Mouse (Mus musculus) neutrophil, adult 5-6 weeks (primary cell): ENCODE data around the gene Acox2. TPM values are rescaled to one million over a fixed set of nuclear protein-coding genes. Genes with fewer than 3 reads are reported as not detected.

Experiments
- ATAC-seq: fragments of 151-379, 151-347 bp; 2 replicates; pipeline ENCODE4 v1.8.0; 2017; ENCODE audit warnings: mild to moderate bottlenecking, moderate TSS enrichment; ENCODE audit not compliant: insufficient number of reproducible peaks, poor library complexity, low FRiP score, severe bottlenecking; ENCODE audit errors: extremely low read depth
- total RNA-seq: library from RNA; stranded (forward); fragments of 200-1000 nt; gene quantifications from 2 replicates; pipeline ENCODE4 v1.2.3, GENCODE M21; 2017

Acox2 gene
- total RNA-seq, 1 experiment from 2014 or later, result not detected

DNA sequence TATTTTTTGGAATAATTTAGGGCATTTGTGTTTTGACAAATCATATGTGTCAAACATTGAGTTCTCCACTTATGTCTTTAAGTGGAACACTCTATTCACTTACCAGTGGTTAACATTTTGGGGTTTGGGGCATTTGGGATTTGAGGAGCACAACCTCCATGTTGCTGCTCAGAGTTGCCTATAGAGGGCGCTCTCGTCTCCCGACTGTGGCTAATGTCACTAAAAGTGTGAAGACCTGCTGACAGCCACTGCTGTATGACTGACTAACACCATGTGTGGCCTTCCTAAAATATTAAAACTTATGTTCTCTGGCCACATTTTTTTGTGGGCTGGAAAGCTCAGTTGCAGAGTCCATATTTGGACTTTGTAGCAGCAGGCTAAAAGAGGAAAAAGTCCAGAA, 75.8 kb downstream of the Acox2 start:
- ATAC-seq, result no peak

DNA sequence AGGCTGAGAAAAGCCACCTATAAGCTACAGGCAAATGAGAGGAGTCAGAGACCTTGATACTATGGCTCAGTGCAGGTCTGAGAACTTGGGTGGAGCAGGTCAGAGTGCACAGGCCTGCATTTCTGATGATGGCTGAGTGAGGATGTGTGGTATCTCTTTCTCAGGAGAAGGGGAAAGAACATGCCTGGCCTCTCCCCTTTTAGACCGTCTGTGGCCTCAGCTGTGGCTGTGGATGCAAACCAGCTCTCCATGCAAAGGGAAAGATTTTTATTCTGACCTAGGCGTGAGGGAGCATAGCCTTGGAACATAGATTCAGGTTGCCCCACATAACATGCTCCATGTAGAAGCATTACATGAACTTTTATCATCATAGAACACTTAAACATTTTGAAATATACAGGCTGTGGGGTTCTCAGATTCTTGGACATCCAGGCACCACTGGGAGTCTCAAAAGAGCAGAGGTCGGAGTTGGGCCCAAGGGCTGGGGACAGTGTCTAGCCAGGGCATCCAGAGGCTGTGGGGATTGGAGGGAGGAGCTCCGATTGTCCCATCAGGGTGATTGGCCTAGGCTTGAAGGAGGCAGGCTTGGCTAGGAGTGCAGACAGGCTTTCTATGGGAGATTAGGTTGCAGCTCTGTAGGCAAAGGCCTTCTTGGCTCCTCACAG, 78.7 kb downstream of the Acox2 start:
- ATAC-seq, result no peak

DNA sequence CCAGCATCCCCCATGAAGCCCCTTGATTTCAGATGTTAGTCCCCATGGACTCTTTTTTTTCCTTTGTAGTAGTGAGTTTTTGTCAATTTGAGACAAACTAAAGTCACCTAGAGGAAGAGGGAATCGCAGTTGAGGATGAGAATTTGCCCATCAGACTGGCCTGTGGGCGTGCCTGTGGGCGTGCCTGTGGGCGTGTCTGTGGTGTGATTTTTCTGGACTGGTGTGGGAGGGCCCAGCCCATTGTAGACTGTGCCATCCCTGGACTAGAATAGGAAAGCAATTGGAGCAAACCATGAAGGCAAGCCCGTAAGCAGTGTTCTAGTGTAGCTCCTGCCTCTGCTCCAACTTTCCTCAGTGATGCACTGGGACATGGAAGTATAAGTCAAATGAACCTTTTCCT, 82.9 kb downstream of the Acox2 start:
- ATAC-seq, result no peak

Other genes with a start within 250 kb of the Acox2 start
- gene Rpp14, start 179.0 kb downstream of the Acox2 start, total RNA-seq, result 21.5 and 35.6 TPM in 2 replicates
- gene Pxk, start 161.1 kb downstream of the Acox2 start, total RNA-seq, result 196 and 202 TPM in 2 replicates
- 82.0 and 95.6 TPM in 2 replicates for gene Pdhb, start 86.3 kb downstream of the Acox2 start, total RNA-seq
- 5.5 and 9.2 TPM in 2 replicates for gene Kctd6, start 45.2 kb downstream of the Acox2 start, total RNA-seq
- not detected in 2 replicates for gene Fam107a, start 58.7 kb upstream of the Acox2 start, total RNA-seq
- not detected in 2 replicates for gene Oit1, start 119.4 kb upstream of the Acox2 start, total RNA-seq